Mouse (Mus musculus) hindbrain, embryonic 15.5 days (tissue): ENCODE data around the gene Hspa12a. TPM values are rescaled to one million over a fixed set of nuclear protein-coding genes. Genes with fewer than 3 reads are reported as not detected.
A peak's percentile ranks its signal among the peaks of the same experiment; 100 is the strongest.

Source experiments
- ATAC-seq: fragments of 200-750 bp; cut with Nextera tagmentation; 2 replicates; pipeline ENCODE4 v1.8.0; 2017; ENCODE audit warnings: low read depth, moderate number of reproducible peaks, moderate TSS enrichment; ENCODE audit not compliant: low FRiP score
- H3K27ac ChIP-seq: fragments of 300-500 bp; sonication (generic); replicated peaks from 2 replicates; pipeline ENCODE4 v1.5.1; 2015; ENCODE audit warnings: mild to moderate bottlenecking, inconsistent platforms
- H3K27me3 ChIP-seq: fragments of 300-500 bp; sonication (generic); 2 replicates; pipeline ENCODE4 v1.6.1; 2015; ENCODE audit warnings: control low read depth, inconsistent platforms
- H3K36me3 ChIP-seq: fragments of 300-500 bp; sonication (generic); 2 replicates; pipeline ENCODE4 v1.6.1; 2015; ENCODE audit warnings: control low read depth, inconsistent platforms
- H3K4me1 ChIP-seq: fragments of 300-500 bp; sonication (generic); replicated peaks from 2 replicates; pipeline ENCODE4 v1.6.1; 2015; ENCODE audit warnings: control low read depth, inconsistent platforms
- H3K4me2 ChIP-seq: fragments of 300-500 bp; sonication (generic); 2 replicates; pipeline ENCODE4 v1.6.1; 2015; ENCODE audit warnings: moderate library complexity, mild to moderate bottlenecking, inconsistent platforms
- H3K4me3 ChIP-seq: fragments of 300-500 bp; sonication (generic); 2 replicates; pipeline ENCODE4 v1.5.1; 2015; ENCODE audit warnings: mild to moderate bottlenecking, inconsistent platforms
- H3K9ac ChIP-seq: fragments of 300-500 bp; sonication (generic); 2 replicates; pipeline ENCODE4 v1.6.1; 2015; ENCODE audit warnings: inconsistent platforms
- H3K9me3 ChIP-seq: fragments of 300-500 bp; sonication (generic); 2 replicates; pipeline ENCODE4 v1.6.1; 2016; ENCODE audit warnings: control low read depth, inconsistent platforms
- WGBS: fragments of 180-500 bp; shearing (Covaris S2); methylation state at CpG from one replicate; pipeline ENCODE4 v1.1.7; 2015; 5-methylcytosine and 5-hydroxymethylcytosine counted together
- polyA plus RNA-seq: library from polyadenylated mRNA; unstranded; fragments of >200 nt; fragmentation: Nextera tagmentation; extraction: Ambion mirVana; gene quantifications from 2 replicates; pipeline ENCODE4 v1.2.1, GENCODE M21; 2015

Gene Hspa12a
- polyA plus RNA-seq, result 65.3 and 67.7 TPM in 2 replicates

DNA sequence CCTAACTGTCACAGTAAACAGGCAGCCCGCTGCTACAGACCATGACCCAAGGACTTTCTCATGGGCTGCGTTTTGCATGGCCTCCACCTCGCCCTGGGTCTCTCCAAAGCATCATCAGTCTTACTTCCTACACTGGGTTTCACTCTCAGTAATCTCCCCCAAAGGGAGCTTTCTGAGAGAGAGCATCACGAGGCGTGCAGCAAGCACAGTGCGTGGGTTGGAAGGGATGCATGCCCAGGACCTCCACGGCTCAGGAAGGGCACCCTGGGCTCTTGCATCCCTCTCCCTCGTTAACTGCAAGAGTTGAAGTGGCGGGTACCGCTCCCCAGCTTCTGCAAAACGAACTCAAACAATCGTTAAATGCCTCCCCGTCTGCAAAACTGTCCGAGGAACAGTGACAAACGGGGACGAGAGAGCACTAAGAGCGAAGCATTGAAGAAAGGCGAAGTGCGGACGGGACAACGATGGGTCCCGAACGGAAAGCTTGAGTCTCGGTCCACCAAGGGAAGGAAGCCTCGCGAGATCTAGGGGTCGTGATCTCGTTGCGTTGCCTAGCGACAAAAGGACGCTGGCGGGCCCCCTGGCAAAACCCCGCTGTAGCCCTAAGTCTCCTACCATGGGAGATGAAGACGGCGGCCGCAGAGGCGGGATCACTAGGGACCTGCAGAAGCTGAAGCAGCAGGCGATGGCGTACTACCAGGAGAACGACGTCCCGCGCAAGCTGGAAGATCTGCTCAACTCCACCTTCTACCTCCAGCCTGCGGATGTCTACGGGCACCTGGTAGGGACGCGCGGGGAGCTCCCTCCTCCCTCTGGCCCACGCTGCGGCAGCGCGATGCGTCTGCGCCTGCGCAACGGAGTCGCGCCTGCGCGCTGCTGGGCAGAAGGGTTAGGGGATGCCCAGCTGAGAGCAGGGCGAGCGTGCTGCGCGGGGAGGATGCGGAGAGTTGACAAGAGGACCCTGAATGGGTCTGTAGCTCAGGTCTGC, at the start of gene Hspa12a, which contains the start of gene Eno4:
Hspa12a (minus strand) TSS at position 814 of the 988 bp plus-strand sequence.
Eno4 (plus strand) TSS at position 585 of the 988 bp plus-strand sequence.
- H3K4me2 ChIP-seq, result peak within 1 kb of the TSS; percentile 99
- no peaks in the 10 kb centered on the region for H3K9me3 ChIP-seq
- peaks cover 28% of the 10 kb centered on the region; the same call in 1 of the 2 replicates for H3K27me3 ChIP-seq
- peak within 1 kb of the TSS; percentile 58 for H3K27ac ChIP-seq
- H3K36me3 ChIP-seq, result no peaks in the 10 kb centered on the region
- peak within 1 kb of the TSS; percentile 70 for H3K9ac ChIP-seq
- peak; percentile 98 for ATAC-seq
- peaks cover 12% of the 10 kb centered on the region for H3K4me1 ChIP-seq
- peak within 1 kb of the TSS; percentile 93 for H3K4me3 ChIP-seq
- WGBS, result under 1% methylated on average over 65 of the region's 65 CpGs

DNA sequence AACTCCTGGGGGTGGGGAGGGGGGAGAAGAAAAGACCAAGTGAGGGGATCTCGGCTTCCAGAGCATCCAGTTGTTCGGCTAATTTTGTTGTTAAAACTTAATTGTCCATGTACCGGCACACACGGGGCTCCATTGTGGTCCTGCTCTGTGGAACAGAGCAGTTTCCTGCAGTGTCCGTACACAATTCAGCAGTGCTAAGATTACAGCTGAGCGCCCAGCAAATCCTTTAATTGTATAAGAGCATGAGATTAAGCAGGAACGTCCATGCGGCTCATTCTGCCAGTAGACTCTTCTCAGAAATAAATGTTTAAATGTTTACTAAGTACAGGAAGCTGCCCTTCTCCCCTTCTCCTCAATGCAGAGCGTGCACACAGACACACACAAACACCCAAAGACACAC, 38.1 kb upstream of the Hspa12a start:
- Histone ChIP-seq H3K4me3 (no peak overlapping the region), H3K27ac (no peak overlapping the region), H3K4me2 (no peak overlapping the region), H3K4me1 (peaks cover 19% of the 10 kb centered on the region), H3K9ac (no peak overlapping the region), H3K9me3 (no peaks in the 10 kb centered on the region), H3K36me3 (no peaks in the 10 kb centered on the region), H3K27me3 (peaks cover 44% of the 10 kb centered on the region)
- 11% methylated on average over 9 of the region's 9 CpGs for WGBS
- ATAC-seq, result no peak

DNA sequence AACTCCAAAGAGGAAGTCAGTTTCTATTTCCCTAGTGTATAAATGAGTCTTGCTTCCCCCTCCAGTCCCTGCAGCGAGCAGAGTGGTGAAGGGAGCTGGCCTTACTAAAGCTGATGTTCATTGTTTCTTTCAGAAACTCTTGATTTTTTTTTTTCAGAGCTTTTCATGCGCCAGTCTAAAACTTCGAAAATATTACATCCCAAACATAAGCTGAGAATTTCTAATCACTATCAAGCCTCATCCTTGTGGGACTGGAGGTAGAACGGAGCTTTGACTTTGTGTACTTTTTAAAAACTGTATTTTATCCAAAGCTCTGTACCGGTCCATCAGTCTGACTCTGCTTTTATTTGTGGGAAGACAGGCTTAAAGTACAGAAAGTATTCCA, 36.6 kb upstream of the Hspa12a start:
- Histone ChIP-seq H3K27me3 (peaks cover 58% of the 10 kb centered on the region), H3K4me1 (peaks cover 19% of the 10 kb centered on the region), H3K9me3 (no peaks in the 10 kb centered on the region), H3K9ac (no peak overlapping the region), H3K4me3 (no peak overlapping the region), H3K4me2 (peak overlapping the region; percentile 20), H3K27ac (no peak overlapping the region), H3K36me3 (0 out of 2 replicates have a peak, but pooled peaks cover 2% of the 10 kb centered on the region)
- ATAC-seq, result no peak
- WGBS, result 49% methylated on average over 5 of the region's 5 CpGs

DNA sequence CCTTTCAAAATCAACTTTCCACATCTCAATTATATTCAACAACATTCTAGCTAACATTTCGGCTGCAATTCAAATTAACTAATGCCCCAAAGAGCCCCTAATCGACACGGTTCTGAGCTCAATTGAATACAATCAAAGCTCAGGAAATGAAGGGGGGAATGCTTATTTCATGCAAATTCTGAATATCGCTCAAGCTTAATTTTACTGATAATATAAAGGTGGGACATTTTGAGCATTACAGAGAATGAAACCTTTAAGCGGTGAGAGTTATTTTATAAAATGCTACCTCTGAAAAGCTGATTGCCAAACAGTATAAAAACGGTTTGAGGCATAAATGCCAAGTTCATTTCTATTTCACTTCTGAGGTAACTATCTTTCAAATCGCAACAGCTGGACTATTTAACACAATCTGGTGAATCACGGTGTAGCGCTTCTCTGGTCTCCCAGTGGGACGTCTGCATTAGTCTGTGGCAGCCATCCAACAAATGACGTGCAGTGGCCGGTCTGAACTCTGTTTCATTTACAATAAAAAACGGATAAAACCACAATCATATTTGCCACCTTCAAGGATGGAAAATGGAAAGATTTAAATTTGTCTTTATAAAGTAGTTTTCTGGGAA, 36.1 kb upstream of the Hspa12a start:
- 19% methylated on average over 13 of the region's 13 CpGs for WGBS
- H3K27ac ChIP-seq, result no peak overlapping the region
- peaks cover 7% of the 10 kb centered on the region; the same call in 1 of the 2 replicates for H3K36me3 ChIP-seq
- no peak overlapping the region for H3K4me3 ChIP-seq
- no peaks in the 10 kb centered on the region for H3K9me3 ChIP-seq
- H3K27me3 ChIP-seq, result peaks cover 60% of the 10 kb centered on the region
- H3K9ac ChIP-seq, result no peak overlapping the region
- peak overlapping the region; percentile 20 for H3K4me2 ChIP-seq
- peaks cover 19% of the 10 kb centered on the region for H3K4me1 ChIP-seq
- ATAC-seq, result no peak

DNA sequence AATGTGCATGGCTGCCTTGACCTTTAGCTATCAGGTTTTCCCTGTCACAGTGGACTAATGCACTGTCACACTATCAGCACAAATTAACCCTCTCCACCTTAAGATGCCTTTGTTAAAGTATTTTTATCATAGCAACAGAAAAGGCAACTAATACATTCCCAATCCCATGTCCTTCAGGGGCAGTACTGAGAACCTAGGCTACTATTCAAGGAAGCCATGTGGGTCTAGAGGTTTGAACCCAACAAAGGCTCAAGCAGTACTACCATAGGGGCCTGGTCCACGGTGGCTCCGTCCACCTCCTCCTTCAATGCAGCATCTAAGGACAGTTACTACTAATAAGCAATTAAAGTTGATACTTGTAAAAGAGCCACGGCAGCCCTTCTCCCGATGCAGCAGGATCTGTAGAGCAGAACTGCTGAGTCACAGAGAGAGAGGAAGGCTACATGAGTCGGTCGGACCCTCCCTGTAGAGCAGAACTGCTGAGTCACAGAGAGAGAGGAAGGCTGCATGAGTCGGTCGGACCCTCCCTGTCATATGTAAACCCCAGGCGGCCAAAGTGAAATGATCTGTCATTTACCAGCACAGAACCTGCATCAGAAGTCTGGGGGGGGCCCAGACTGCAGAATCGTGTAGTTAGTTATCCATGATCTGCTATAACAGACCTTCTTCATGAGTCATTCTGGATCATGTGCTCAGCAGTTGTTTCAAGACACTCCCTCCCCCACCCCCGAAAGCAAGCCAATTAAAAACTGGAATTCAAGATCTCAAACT, 35.1 kb upstream of the Hspa12a start:
- no peak overlapping the region for H3K4me2 ChIP-seq
- peaks cover 19% of the 10 kb centered on the region for H3K4me1 ChIP-seq
- no peak; the same call in 1 of the 2 replicates for ATAC-seq
- H3K27me3 ChIP-seq, result peaks cover 58% of the 10 kb centered on the region
- no peak overlapping the region for H3K9ac ChIP-seq
- 49% methylated on average over 11 of the region's 11 CpGs for WGBS
- no peaks in the 10 kb centered on the region for H3K9me3 ChIP-seq
- H3K36me3 ChIP-seq, result peaks cover 9% of the 10 kb centered on the region; the same call in 1 of the 2 replicates
- H3K4me3 ChIP-seq, result no peak overlapping the region
- no peak overlapping the region for H3K27ac ChIP-seq

DNA sequence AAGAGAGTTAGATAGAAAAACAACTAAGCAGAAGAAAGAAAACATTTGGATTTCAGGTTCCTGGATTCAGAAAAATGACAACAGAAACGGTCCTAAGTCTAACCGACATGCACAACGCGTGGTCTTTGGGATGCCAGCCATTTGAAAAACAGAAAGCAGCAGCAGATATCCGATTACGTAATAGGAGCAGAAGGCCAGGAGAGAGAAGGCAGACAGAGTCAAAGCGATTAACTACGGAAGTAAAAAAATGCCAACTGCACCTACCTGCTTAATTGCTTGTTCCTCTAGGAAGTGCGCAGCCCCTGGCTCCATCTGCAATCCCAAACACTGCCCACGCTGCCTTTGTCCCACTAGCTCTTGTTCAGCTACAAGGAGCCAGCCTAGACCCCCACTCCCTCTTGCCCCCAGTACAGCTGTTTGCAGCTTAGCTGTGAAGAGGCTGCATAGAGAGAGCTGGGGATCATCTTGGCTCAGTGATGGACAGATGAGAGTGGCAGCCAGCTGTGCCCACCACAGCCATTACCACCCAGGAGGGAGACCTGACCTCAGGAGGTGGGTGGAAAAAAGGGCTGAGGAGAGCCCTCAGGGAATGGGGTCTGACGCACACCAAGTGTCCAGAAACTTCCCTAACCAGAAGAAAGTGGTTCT, 31.9 kb upstream of the Hspa12a start:
- ATAC-seq, result no peak
- Histone ChIP-seq H3K4me1 (peaks cover 16% of the 10 kb centered on the region), H3K27me3 (peaks cover 76% of the 10 kb centered on the region), H3K4me3 (no peak overlapping the region), H3K9ac (no peak overlapping the region), H3K36me3 (peaks cover 17% of the 10 kb centered on the region), H3K4me2 (no peak overlapping the region), H3K27ac (no peak overlapping the region), H3K9me3 (no peaks in the 10 kb centered on the region)
- 79% methylated on average over 11 of the region's 11 CpGs for WGBS

DNA sequence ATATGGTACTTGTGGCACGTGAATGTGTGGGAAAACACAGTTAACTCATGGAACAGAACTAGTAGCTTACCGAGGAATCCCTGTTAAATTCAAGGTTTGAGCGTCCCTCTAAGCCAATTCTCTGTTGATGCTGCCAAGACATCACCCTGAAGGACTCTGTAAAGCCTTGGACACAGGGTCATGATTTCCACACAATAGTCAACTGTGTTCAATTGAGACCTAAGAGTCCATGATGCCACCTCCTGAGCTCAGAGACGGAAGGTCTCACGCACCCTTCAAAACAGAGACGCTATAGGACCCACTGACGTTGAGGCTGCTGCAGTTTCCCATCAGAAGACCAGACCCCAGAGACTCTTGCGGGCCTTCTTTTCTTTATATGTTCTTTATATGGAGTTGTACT, 30.7 kb upstream of the Hspa12a start:
- WGBS, result 81% methylated on average over 8 of the region's 8 CpGs
- H3K27me3 ChIP-seq, result peaks cover 86% of the 10 kb centered on the region
- peaks cover 7% of the 10 kb centered on the region for H3K4me1 ChIP-seq
- H3K9me3 ChIP-seq, result no peaks in the 10 kb centered on the region
- H3K4me2 ChIP-seq, result no peak overlapping the region
- no peak overlapping the region for H3K27ac ChIP-seq
- peaks cover 17% of the 10 kb centered on the region for H3K36me3 ChIP-seq
- ATAC-seq, result no peak
- no peak overlapping the region for H3K4me3 ChIP-seq
- H3K9ac ChIP-seq, result no peak overlapping the region

DNA sequence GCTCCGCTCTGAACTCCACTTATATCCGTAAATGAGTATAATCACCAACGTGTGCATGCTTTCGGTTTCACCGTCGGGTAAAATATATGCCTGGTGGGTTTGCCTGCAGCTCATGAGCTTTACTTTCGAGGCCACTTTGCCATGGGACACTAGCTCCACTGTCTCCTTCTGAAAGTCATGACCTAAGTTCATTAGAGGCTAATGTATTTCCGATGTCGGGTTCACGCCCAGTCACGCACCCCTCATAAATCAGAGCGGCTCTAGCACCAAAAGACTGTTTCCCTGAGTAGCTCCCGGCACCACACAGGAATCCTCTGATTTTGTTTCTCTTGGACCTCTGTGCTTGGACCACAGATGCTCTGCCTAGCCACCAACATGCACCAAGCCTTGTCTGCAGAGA, 27.4 kb upstream of the Hspa12a start:
- Histone ChIP-seq H3K27ac (no peak overlapping the region), H3K4me2 (no peak overlapping the region), H3K27me3 (peaks cover 73% of the 10 kb centered on the region), H3K4me1 (peaks cover 8% of the 10 kb centered on the region), H3K4me3 (no peak overlapping the region), H3K36me3 (peaks cover 15% of the 10 kb centered on the region), H3K9me3 (no peaks in the 10 kb centered on the region), H3K9ac (no peak overlapping the region)
- WGBS, result 69% methylated on average over 13 of the region's 13 CpGs
- no peak for ATAC-seq

DNA sequence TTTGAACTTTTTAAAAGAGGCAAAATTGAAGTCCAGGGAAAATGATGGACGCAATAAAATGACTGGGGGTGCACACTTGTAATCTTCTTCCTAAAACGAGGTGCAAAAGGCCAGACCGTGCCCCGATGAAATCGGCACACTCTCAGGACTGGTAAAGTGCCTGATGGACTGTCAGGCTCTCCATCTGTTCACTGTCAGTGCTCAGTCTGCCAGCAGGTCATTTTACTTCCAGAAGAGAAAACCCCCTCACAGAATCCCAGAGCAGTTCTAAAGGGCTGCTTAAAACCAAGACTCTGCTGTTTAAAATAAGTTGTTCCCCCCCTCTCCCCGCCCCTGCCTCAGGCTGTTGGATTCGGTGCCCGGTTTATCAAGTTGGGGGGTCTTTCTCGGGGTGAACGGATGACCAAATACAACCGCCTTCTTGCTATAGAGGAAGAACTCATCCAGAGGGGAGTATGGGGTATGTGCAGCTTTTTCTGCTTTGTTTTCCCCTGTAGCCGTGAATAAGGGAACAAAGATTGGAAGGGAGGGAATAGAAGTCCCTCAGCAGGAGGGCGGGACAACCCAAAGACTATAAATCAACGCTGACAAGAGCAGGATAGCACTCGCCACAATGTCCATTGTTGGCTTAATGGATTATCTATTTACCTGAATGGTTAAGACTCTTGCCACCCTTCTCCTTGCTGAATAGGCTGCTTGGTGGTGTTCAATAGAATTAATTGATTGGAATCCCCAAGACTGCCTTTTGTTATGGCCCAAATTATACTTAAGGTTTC, 25.5 kb upstream of the Hspa12a start:
- Histone ChIP-seq H3K4me1 (peaks cover 8% of the 10 kb centered on the region), H3K4me2 (no peak overlapping the region), H3K27ac (no peak overlapping the region), H3K27me3 (peaks cover 65% of the 10 kb centered on the region), H3K9ac (no peak overlapping the region), H3K9me3 (no peaks in the 10 kb centered on the region), H3K36me3 (peaks cover 8% of the 10 kb centered on the region; the same call in 1 of the 2 replicates), H3K4me3 (no peak overlapping the region)
- no peak for ATAC-seq
- 11% methylated on average over 15 of the region's 15 CpGs for whole genome bisulfite sequencing

DNA sequence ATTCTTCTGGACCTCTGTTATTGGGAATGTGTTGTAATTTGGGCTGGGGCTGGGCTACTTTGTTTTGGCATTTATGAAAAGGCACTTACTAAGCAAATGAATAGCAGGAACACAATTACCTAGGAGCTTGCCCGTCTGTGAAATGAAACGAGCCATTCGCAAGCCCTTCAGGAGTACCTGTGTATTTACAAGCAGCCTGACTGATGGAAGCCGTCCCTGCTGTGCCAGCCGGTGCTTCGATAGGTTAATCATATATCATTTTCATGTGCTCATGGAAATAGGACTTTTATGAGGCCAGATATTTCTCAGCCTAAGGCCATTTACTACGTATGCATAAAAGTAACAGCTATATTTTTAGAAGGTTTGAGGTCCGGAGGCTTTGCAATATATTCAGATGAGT, 19.6 kb upstream of the Hspa12a start:
- no peak overlapping the region for H3K4me3 ChIP-seq
- no peak for ATAC-seq
- H3K36me3 ChIP-seq, result no peaks in the 10 kb centered on the region
- no peak overlapping the region for H3K4me2 ChIP-seq
- H3K27me3 ChIP-seq, result peaks cover 37% of the 10 kb centered on the region
- 66% methylated on average over 8 of the region's 8 CpGs for WGBS
- no peak overlapping the region for H3K27ac ChIP-seq
- no peak overlapping the region for H3K9ac ChIP-seq
- no peaks in the 10 kb centered on the region for H3K4me1 ChIP-seq
- no peaks in the 10 kb centered on the region for H3K9me3 ChIP-seq

DNA sequence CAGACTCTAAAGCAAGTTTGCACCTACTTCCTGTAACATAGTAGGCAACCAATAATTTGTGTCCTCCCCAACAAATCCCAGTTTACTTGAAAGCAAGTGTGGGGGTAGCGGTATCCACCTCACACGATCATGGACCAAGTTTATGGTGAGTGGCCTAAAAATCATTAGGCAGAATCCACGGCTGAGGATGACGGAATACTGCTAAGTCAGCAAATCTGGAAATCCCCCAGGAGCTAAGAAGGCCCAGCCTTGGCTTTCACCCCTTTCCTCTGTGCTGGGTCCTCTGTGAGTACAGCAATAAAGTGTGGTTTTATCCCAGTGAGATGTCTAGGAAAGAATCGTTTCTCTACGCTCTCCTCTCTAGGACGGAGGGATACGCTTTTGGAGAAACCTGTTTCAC, 11.3 kb upstream of the Hspa12a start:
- Histone ChIP-seq H3K27ac (no peak overlapping the region), H3K4me1 (no peaks in the 10 kb centered on the region), H3K9me3 (no peaks in the 10 kb centered on the region), H3K4me2 (no peak overlapping the region), H3K27me3 (peaks cover 25% of the 10 kb centered on the region), H3K36me3 (no peaks in the 10 kb centered on the region), H3K9ac (no peak overlapping the region), H3K4me3 (no peak overlapping the region)
- WGBS, result 92% methylated on average over 8 of the region's 8 CpGs
- ATAC-seq, result no peak
